Mouse (Mus musculus) kidney, adult 8-10 months (tissue): ENCODE results near the gene Gm21411.
"Not testable (repeated sequence)": the region's sequence is repeated elsewhere in the genome, so short reads cannot be mapped to it uniquely, and the experiment has no call there.

Source experiments
- DNase-seq, 2 experiments: peaks; one replicate each; pipeline ENCODE4 v3.0.0; 2022

Gm21411 gene

GRCm38 (mm10) chr4:146909386-146910137, at the start of gene Gm21411:
Gene Gm21411, minus strand, starts transcription at chr4:146909590.
- DNase-seq, result not testable (repeated sequence)

GRCm38 (mm10) chr4:146941691-146942090, 32.3 kb upstream of the Gm21411 start:
- not testable (repeated sequence) for DNase-seq

DNA sequence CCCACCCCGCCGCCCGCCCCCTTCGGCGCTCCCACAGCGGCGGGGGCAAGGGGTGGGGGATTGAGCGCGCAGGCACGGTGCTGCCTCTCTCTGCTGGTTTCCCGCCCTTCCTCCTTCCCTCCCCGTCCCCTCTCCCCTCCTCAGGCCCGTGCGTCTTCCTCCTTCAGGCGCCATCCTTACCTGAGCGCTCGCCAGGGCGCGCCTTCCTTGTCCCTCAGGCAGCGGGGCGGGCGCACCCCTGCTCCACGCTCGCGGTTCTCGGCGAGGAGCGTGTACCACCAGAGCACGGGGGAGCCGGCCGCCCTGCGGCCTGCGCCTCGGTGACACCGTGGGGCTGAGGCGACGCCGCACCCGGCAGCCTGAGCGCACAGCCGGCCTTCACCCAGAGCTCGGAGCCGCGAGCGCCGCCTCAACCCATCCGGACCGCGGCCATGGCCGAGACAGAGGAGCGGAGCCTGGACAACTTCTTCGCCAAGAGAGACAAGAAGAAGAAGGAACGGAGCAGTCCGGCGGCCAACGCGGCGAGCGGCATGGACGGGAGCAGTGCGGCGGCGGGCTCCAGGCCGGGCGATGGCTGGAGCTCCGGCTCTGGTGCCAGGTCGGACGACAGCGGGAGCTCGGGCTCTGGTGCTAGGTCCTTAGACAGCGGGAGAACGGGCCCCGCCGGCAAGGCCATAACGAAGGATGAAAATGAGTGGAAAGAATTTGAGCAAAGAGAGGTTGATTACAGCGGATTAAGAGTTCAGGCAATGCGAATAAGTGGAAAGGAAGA, 23.1 kb upstream of the Gm21411 start:
- DNase-seq, result no peak

GRCm38 (mm10) chr4:146915196-146915595, 5.8 kb upstream of the Gm21411 start:
- no peak for DNase-seq

DNA sequence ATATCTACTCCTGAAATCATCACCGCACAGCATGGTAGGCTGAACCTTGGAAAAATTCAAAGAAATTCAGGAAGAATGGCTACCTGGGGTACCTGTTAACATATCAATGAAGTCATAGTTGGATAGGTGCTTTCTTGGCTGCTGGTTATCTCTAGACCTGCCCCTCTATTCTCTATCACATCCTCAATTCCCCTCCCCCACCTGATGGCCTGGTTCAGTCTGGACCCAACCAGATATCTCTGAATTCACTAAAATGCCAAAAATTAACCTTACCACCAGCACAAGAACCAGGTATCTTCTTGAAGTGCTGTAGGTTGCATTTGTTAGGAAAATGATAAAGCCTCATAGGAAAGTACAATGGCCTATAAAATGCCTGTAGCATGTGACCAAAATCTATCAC, 1.3 kb downstream of the Gm21411 start:
- DNase-seq, result not testable (repeated sequence)

- DNase-seq, result not testable (repeated sequence)
Observed at GRCm38 (mm10) chr4:146904782-146905181, 4.6 kb downstream of the Gm21411 start.

DNA sequence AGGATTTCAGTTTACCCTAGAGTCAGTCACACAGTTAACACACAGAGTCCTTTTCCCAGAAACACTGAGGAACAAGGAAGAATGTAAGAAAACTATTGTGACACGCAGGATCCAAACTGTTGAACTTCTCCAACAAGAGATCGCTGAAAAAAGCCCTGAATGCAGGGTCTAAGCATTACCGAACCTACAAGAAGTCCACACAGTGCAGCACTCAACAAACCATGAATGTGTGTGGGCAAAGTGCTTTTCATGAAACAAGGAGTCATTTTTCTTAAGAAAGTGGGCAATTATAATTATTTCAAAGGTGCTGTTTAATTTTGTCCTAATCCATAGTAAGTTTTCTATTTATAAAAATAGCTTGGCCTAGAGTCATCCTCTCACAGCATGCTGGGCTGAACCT, 6.3 kb downstream of the Gm21411 start:
- not testable (repeated sequence) for DNase-seq
